Mouse (Mus musculus): ENCODE data around the gene Gm45062. TPM values are rescaled to one million over a fixed set of nuclear protein-coding genes. Genes with fewer than 3 reads are reported as not detected.

Gene Gm45062
- total RNA-seq, 4 experiments from 2014 or later, result 0.07 to 1.5 (median 1.1) TPM; not detected in 1

DNA sequence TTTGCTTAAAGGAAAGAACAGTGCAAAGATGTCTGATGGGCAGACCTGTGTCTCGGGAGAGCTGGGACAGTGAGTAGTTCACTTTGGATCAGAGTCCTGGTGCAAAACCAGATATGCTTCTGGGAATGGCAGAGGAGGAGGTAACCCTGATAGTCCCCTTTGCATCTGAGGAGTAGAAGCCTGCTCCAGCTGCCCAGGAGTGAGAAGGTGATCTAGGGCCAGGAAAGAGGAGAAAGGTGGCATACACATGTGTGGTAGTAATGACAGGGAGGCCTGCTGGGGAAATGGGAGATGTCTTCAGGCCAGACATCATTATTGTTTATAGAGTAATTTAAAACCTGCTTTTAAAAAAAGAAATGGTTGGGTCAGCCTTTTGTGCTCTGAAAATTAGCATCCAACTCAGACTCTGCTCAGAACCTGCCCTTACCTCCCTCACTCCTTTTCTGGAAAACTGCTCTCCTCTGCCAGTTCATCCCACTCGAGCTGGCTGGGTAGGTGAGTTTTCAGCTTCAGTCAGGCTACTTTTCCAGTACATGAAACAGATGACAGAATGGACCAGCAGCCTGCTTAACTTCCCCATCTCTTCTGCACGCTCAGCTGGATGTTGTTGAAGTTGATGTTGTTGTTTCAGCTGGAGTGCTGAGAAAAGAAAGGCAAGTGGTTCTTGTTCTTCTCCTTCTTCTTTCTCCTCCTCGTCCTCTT lies 160.4 kb downstream of the Gm45062 start:
- DNase-seq, result no peak

DNA sequence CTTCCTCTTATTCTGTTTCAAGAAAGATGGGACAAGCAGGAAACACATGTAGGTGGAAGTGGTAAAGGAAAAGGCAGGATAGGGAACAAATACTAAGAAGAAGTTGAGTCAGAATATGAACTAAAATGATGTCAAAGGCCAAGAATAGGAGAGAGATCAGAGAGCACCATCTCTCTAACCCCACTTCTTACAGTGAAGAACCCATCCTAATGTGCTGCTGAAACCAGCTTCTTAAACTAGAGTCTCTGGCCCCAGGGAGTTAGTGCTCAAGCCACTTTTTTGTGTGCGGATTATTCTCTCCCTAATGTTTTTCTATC lies 160.9 kb downstream of the Gm45062 start:
- no peak for DNase-seq

DNA sequence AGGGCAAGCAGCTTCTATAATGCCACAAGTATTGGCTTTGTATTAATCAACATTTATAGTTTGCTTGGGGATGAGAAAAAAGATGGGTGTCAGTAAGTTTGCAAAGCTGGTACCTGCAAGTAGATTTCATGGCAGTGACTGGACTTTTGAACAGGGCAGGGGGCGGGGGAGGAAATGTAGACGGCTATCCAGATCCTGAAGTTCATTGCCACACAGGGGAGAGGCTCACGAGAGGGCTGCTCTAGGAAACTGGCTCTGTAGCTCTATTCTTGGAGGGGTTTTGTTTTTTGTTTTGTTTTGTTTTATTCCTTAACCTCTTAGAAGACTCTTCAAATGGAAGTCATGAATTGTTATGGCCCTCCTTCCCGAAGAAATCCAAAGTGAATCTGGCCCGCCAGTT lies 162.2 kb downstream of the Gm45062 start:
- DNase-seq, result no peak

DNA sequence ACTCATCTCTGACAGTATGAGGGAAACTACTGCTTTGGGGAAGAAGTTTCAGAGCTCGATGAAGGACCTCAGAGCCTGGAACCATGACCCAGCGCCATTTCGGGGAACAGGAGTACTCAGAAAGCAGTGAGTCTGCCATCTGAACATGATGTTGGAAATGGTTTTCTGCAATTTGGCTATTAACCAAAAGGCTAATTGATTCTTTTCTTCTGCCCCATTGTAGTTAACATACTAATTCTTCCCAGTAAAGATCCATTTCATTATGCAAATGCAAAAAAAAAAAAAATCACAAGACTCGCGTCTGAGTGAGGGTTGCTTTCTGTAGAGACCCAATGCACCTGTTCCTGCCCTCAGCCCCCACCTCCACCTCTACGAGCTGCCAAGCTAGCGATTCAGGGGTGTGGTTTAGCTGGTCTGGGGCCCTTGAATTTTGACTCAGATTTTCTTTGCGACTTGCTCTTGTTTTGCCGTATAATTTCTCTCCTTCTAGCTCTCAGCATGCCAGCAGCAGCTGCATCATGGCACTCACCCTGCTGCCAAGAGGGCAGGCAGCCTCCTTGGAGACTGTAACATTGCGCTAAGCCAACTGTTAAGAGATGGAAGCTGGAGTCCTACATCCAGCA lies 162.8 kb downstream of the Gm45062 start:
- DNase-seq, result no peak

DNA sequence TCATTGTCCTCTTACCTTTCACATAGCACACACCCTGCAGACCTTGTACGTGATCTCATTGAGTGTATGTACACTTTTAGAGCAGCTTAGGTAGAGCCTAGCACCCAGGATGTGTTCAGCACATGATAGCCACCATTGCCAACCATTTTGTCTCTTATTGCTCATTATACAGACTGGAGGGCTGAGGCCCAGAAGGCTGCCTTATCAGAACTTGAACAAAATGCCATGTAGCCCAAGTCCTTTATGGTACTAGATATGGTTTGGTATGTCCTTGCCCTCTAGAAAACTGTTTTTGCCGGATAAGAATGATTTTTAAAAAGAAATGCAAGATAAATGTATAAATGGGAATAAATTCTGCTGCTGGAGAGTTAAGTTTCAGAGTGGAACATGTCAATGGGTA lies 163.9 kb downstream of the Gm45062 start:
- no peak for DNase-seq

DNA sequence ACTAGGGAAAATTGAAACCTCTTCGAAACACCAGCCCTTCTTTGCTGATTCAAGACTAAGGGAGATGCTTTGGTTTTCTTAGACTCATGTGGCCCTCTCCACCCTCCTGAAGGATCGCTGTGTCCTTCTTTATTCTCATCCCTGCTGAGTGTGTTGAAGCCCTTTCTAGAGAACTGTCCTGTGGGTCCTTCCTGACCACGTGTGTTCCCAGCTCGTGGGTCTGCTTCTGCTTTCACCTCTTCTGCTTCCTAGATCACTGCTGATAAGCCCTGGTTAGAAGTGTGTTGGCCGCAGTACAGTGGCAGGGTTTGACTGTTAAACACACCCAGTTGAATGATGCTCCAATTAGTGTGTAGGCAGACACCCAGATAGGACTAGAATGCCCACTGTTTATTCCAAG lies 168.4 kb downstream of the Gm45062 start:
- DNase-seq, result no peak

DNA sequence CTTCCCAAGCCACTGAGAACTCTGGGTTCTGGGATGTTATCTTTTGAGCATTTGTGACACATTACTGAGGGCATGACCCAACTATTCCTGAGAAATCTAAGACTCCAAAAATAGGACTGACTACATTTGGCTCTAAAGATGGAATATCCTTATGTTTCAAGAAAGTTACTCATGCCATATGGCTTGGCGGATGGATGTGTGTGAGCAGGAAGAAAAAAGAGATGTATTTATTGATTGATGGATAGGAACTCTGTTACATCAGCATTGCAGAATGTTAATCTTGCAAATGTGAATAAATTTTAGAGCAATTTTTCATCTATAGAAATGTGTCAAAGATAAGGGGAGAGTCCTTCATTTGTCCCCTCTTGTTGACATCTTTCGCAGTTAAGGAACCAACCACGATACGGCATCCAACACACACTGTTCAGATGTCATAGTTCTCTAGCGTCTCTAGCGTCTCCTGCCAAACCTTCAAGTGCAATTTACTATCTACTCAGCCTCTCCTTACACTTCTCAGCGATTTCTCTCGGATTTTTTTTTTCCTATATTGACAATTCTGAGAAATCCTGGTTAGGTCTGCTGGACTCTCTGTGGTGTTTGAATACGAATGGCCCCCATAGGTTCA lies 171.5 kb downstream of the Gm45062 start:
- DNase-seq, result no peak

DNA sequence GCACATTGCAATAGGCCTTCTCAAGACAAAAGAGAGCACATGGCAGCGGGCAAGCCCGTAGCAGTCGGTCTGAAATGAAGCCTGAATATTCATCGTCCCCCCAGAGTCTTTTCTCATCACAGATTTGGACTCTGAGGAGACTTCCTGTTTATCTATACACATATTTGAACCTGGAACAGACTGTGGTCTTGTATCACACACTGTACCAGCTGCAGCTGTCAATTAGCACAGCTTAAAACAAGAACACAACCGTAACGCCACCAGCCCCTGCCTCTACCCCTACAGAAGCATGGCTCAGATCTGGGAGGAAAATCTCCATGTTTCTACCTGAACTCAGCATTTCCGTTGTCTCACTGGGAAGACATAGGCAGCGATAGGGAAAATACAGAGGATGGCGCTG lies 173.9 kb downstream of the Gm45062 start:
- DNase-seq, result no peak

DNA sequence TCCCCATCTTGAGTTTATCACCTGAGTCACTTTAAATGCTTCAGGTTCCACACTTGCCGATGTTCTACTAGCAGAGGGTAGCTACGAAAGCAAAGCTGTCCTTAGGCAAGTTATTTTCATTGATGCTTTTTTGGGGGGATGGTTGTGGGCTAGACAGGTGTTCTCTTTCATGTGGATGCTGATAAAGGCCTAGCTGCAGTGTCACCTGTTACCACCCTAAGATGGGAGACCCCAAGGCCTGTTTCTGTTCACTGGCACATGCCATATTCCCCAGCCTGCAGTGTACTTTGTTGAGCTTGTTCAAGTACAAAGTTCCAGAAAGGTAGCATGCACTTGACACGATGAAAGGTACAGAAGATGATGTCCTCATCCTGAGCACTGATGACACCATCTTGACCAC lies 178.7 kb downstream of the Gm45062 start:
- DNase-seq, result no peak

DNA sequence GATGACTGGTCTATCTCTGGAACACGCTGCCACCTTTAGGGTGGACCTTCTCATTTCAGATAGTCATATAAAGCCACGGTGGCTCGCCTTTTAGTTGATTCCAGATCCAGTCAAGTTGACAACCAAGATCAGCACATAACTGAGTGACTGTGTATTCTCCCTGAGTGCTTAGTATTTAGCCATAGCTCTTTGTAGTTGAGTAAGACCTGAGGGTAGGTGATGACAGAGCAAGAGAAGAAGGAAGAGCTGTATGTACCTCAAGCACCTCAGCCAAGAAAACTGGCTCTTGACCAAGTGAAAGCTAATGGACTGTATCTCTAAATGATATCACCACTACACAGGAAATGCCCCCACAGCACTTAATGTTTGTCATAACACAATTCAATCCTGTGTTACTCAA lies 182.6 kb downstream of the Gm45062 start:
- DNase-seq, result no peak

DNA sequence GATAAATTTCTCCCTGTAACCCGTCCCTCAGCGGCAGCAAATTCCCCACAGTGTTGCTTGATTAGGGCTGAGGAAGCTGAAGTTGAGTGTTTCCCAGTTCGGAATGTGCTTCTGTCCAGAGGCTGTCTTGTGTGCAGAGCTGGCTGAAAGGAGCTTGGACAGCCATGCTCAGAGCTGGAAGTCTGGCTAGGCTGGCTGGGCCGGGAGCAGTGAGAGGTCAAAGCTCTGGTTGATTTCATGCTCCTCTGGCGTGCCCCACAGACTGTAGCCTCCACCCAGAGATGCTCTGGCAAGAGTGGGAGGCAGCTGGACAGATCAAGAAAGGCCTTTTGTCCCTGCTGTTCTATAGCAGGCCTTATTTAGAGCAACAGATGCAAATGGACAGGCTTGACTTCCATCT lies 187.5 kb downstream of the Gm45062 start:
- DNase-seq, result no peak

DNA sequence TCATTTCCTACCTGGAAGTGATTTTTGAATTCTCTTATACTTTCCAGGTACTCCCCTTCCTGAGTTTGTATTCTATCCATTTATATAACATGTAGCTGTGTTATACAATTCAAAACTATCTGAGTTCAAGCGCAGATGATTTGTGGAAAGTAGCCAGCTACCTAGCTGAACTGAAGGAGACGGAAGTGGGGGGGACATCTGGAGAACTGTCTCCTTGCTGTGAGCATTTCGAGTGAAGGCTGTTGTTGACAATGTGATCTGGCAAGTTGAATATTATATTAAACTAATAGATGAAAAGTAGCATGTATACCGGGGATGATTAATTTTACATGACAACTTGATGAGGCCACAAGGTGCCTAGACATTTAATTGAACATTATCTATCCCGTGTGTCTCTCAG lies 196.3 kb downstream of the Gm45062 start:
- no peak for DNase-seq

DNA sequence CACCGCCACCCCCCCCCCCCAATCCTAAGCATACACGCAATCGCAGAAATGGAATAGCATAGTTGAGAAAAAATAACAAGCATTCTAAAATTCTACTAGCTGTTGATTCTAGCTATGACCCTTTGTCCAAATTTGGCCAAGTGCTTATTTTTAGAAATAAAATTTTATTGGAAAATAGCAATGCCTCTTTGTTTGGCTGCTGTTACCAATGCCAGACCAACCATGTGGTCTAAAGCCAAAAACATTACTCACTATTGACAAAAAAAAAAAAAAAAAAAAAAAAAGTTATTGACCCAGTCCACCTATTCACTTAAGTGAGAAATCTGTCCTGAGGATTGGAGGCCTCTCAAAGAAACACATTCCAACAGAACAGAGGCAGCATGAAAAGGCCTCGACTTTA lies 199.3 kb downstream of the Gm45062 start:
- no peak for DNase-seq

DNA sequence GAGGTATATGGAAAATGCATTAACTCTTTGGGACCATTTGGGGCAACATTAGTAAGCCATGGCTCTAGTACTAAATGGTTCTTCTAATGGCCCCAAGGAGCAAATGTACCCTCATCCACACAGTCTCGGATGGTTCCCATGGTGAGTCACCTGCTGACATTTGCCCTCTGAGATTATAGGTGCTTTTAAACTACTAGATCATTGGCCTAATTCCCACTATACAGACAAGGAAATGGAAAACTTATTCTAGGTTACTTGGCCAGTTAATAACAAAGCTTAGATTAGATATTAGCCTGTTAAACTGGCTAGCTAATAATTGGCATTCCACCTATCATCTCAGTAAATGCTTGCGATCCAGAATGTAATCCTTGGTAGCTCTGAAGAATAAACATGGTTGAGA lies 203.2 kb downstream of the Gm45062 start:
- no peak for DNase-seq

DNA sequence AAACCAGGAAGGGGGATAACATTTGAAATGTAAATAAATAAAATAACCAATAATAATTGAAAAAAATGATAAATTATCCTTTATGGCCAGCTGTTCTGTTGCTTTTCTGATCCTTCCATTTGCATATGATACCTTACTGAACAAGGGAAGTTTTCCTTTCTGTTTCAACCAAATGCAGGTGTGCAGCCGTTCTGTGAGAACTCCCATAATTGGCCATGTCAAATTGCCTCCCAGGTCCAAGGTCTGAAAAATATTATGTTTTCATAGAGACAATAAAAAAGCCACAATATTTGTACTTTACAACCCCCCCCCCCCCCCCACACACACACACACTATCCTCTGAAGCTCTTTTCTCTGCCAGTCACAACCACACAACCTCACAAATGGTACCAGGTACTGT lies 206.1 kb downstream of the Gm45062 start:
- DNase-seq, result no peak

DNA sequence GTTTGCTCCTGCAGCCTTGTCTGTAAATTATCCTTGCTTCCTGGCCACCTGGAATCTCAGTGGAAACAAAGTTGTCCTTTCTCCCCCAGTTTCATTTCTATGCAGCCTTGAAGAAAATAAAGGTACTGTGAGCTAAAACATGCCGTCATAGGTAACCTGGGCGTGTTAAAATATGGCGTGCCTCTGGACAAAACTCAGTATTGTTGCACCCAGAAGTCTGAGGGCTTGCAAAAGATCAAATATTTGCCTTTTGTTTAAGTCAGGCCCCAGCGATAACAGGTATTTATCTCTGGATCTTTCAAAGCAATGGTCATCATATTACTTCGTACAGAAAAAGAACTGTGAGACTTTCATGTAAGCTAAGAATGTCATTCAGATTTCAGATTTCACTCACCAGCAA lies 206.7 kb downstream of the Gm45062 start:
- no peak for DNase-seq

DNA sequence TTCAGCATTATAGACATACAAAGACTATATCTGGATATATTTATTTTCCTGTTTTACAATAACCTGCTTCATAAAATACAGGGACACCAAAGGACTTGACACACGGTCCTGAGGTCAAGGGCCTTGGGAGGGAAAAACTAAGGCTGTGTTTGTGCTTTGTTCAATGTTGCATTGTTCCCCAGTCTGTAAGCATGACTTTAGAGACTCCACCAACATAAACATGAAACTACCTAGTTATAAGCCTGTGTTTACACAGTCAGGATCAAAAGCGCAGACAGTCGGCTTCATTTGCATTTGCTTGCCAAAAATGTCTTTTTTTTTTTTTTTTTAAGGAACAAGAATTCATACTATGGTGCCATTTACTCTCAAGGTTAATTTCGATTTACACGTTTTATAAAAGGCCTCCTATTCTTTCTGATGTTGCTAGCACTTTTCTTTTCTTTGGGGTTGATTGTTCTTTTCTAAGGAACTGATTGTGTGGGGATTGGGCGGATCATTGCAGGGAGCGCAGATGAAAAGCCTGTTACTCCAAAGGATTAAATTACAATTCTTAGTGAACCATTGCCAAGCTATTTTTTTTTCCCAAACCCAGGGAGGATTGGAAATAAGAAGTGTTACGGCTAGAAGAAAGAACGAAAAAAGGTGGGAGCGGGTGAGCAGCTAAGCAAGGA lies 208.6 kb downstream of the Gm45062 start:
- no peak for DNase-seq

DNA sequence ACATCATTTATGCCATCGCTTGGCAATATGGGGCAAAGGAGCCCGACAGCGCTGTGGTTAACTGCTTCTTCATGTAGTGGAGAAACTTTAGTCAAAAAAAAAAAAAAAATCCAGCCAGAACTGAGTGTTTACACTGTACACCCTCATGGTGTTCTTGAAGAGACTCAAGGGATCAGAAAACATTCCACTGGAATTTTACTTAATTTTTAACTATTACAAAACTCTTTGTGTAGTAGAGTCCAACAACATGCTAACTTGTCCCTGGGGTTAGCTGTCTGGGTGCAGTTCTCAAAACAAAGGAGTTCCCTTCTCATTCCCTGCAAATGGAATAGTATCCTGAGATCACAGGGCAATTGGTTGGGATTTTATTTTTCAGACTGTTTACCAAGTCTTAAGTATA lies 210.7 kb downstream of the Gm45062 start:
- no peak for DNase-seq

DNA sequence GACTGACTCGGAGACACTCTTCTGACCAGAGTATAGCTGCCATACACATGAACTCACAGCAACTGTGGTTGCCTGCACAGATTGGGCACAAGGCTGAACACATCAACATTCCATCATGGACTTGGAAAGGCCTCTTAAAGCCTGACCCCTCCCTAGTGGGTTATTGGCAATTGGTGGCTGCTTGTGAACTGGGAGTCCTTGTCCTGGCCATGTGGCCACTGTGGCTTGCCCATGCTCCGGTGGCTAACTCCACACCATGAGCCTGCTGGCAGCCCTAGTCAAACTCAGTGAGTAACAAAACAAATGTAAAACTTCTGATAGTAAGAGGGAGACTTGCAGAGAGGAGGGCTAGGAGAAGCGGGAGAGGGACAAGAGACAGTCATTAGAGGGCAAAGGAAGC lies 212.9 kb downstream of the Gm45062 start:
- DNase-seq, result no peak

DNA sequence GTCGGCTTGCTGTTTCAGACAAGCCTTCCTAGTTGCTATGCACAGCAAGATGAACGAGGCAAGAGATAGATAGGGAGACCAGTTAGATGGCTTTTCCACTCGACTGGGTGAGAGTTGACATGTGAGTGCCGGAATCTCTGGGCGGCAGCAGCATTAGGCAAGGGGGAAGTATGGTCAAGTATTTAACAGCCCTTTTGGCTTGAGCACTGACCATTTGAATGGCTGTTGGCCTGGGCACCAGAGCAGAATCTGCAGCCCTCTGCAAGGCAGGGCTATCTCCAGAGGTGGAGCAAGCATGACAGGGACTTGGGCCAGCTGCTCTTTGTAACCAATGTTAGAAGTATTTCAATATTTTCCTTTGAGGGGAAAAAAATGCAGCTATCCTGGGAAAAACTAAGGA lies 213.7 kb downstream of the Gm45062 start:
- DNase-seq, result peak; percentile 2

DNA sequence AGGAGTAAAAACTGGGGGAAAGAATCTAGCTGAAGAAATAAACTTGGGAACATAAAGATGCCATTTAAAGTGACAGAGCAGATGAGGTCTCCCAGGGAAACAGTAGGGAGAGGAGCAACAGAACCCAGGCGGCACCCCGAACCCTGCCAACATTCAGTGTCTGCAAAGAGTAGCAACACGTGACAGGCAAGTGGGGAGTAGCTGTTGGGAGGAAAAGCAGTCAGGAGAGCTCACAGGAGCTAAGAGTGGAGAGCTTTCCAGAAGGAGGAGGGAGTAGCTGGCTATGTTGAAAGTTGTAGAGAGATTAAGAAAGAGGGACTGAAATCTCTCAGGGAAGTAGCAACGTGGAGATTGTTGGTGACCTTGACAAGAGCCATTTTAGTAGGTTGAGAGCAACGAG lies 214.2 kb downstream of the Gm45062 start:
- DNase-seq, result peak; percentile 4

DNA sequence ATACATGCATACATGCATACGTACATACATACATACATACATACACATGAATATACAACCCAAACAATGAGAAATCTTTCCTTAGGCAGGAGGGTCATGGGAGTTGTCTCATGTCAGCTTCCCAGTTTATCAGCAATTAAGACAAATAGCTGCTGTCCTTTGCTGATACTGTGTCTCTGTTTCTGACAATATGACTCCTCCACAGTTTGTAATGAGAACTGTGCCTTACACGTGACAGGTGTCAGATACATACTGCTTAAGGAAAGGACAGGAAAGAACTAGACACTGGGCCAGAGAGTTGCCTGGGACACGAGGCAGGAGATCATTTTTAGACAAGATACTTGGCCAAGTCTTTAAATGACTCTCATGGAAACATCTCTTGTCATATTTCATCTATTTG lies 215.1 kb downstream of the Gm45062 start:
- no peak for DNase-seq

DNA sequence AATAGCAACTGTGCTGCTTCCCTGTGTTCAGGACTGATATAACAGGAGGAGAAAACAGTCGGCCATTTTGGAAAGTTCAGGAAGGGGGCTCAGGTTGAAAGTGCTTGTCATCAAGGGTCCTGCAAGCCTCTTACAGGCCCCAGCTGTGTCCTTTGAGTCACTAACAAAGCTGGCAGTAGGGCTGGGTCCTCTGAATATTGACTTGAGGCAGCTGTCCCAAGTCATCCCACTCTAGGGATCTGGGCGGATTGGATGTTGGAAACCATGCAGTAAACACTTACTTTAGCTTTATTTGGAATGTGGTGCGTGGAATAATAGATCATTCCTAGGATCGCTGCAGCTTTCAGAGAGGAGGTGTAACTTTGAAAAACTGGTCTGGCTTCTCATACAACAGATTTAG lies 215.6 kb downstream of the Gm45062 start:
- DNase-seq, result no peak

DNA sequence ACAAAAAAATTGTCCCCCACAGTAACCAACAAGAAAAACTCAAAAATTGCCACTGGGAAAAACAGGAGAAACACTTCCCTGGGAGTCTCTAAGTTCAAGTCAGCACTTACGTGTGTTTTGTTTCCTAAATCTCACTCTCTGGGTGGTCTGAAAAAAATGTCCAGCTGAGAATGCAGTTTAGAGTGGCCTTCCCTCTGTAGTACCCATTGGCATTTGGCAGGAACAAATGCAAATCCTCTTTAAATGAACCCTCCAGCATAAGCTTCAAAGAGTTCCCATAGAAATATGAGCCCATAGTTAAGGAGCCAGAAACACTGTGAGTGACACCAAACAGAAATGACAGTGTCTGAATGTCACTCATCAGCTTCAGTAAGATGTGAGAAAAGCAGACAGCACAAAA lies 219.9 kb downstream of the Gm45062 start:
- no peak for DNase-seq

All from adrenal gland, adult 8-10 months (tissue).